Mouse (Mus musculus) testis, adult 2 months (tissue): ENCODE results near the gene Enpp6. TPM values are rescaled to one million over a fixed set of nuclear protein-coding genes. Genes with fewer than 3 reads are reported as not detected.

ENCODE experiments used
- H3K27ac ChIP-seq: fragments of 200-500 bp; 2 replicates; pipeline ENCODE4 v1.5.1; 2012; ENCODE audit warnings: low read depth, low read length; ENCODE audit not compliant: control insufficient read depth, insufficient read depth
- H3K27me3 ChIP-seq: fragments of 200-500 bp; 2 replicates; pipeline ENCODE4 v1.6.1; 2012; ENCODE audit warnings: mild to moderate bottlenecking, low read length, moderate library complexity; ENCODE audit not compliant: control insufficient read depth, insufficient read depth
- H3K36me3 ChIP-seq: fragments of 200-500 bp; 2 replicates; pipeline ENCODE4 v1.6.1; 2012; ENCODE audit warnings: mild to moderate bottlenecking, low read length; ENCODE audit not compliant: control insufficient read depth, insufficient read depth
- H3K4me1 ChIP-seq: fragments of 200-500 bp; 2 replicates; pipeline ENCODE4 v1.6.1; 2012; ENCODE audit warnings: low read length; ENCODE audit not compliant: control insufficient read depth, insufficient read depth
- H3K4me3 ChIP-seq: fragments of 200-500 bp; 2 replicates; pipeline ENCODE4 v1.5.1; 2012; ENCODE audit warnings: low read depth, mild to moderate bottlenecking, low read length, moderate library complexity, mixed read lengths; ENCODE audit not compliant: control insufficient read depth
- CTCF ChIP-seq: fragments of 200-500 bp; IDR thresholded peaks from 2 replicates; pipeline ENCODE4 v1.5.1; 2012; ENCODE audit warnings: low read depth, mild to moderate bottlenecking, inconsistent platforms, low read length, moderate library complexity; ENCODE audit not compliant: control insufficient read depth, insufficient read depth, insufficient replicate concordance
- POLR2A ChIP-seq: fragments of 200-500 bp; IDR thresholded peaks from 2 replicates; pipeline ENCODE4 v1.6.1; 2012; ENCODE audit warnings: low read depth, mild to moderate bottlenecking, inconsistent platforms, low read length, moderate library complexity; ENCODE audit not compliant: control insufficient read depth
- polyA plus RNA-seq: library from polyadenylated mRNA; depleted of rRNA; stranded (reverse); fragments of >200 nt; gene quantifications from 2 replicates; pipeline ENCODE4 v1.2.3, GENCODE M21; 2012

Enpp6 gene
- polyA plus RNA-seq, 1 experiment: 31.1 TPM

DNA sequence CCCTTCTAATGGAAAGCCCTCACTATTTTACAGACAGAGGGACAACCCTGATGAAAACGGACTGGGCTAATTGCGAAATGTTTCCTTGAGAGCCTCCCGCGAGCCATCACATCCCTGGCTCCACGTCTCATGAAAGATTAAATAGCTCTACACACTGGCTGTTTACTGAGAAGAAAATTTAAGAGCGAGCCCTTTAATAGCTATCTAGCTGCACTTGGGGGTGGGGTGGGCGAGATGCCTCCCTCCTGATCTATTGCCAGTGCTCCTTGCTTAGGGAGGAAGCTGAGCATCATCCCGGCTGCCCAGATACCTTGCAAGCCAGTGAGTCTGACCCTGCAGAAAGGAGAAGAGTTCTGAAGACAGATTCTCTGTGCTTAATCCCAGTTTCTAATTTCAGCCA lies 103.3 kb downstream of the Enpp6 start:
- no peak overlapping the region for H3K4me3 ChIP-seq
- no peaks in the 10 kb centered on the region for H3K27me3 ChIP-seq
- no peaks in the 10 kb centered on the region for H3K36me3 ChIP-seq
- H3K27ac ChIP-seq: no peak overlapping the region
- no peak for TF ChIP-seq POLR2A
- TF ChIP-seq CTCF: no peak
- no peaks in the 10 kb centered on the region for H3K4me1 ChIP-seq

DNA sequence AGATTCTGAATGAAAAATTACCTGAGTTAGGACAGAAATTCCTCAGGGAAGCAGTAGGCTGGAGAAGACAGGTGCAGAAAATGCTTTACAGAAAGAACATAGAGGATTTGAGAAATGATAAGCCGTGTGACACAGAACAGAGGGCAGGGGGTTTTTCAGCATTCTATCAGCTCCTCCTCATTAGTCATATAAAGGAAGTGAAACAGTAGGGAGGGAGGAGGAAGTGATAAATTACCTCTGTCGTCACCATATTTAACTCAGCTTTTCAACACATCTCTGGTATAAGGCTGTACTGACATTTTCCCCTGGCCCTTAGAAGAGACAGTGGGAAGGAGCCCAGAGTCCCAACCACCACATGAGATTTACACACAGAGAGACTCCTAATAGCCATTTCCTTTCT lies 118.9 kb downstream of the Enpp6 start:
- no peak for TF ChIP-seq CTCF
- TF ChIP-seq POLR2A: no peak
- H3K27ac ChIP-seq: no peak overlapping the region
- no peaks in the 10 kb centered on the region for H3K27me3 ChIP-seq
- H3K4me1 ChIP-seq: no peaks in the 10 kb centered on the region
- no peak overlapping the region for H3K4me3 ChIP-seq
- no peaks in the 10 kb centered on the region for H3K36me3 ChIP-seq

DNA sequence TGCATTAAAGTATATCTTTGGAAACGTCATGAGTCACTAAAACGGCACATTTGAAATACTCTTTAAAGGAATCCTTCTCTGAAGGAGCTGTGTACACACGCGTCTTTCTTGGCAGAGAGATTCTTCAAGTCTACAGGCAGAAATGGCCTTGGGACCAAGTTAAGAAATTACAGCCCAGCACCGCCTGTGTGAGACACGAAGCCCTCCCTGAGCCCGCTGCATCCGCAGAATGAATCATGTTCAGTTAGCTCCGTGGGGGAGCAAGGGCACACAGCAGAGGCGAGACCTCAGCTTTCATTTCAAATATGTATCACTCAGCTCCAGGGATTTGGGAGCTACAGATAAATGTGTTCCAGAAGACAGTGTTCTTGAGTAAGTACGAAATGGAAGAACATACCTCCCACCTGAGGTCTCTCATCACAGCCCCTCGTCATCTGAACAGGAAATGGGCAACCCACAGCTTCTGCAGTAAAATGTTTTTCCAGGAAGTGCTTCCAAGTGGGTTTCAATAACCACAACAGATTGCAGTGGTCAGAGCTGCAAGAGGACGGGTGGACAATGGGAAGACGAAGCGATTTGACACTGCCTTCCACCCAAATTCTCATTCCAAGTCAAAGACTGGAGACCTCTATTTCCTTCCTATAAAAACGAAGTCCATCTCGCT lies 127.6 kb downstream of the Enpp6 start:
- TF ChIP-seq POLR2A: no peak
- no peak for TF ChIP-seq CTCF
- peaks cover 4% of the 10 kb centered on the region; the same call in 1 of the 2 replicates for H3K4me1 ChIP-seq
- peak overlapping the region; percentile 15; the same call in 1 of the 2 replicates for H3K4me3 ChIP-seq
- H3K36me3 ChIP-seq: no peaks in the 10 kb centered on the region
- no peaks in the 10 kb centered on the region for H3K27me3 ChIP-seq
- no peak overlapping the region for H3K27ac ChIP-seq

DNA sequence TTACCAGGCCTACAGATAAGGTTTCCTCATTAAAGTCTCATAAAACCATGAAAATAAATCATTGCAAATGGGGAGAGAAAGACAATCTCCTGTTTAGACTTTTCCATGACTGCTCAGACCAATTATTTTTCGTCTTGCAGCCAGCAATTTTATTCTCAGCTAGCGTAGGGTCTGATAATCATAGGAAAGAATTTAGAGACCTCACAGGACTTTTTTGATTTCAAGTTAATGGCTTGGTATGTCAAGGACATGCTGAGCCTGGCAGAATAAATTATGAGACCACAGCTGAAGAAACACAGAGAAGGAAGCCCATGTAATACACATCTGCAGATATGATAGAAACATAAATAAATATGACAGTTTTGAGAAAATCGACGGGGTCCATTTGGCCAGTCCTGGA lies 130.6 kb downstream of the Enpp6 start:
- Histone ChIP-seq H3K36me3 (no peaks in the 10 kb centered on the region), H3K27me3 (no peaks in the 10 kb centered on the region), H3K4me3 (no peak overlapping the region), H3K27ac (no peak overlapping the region), H3K4me1 (peaks cover 4% of the 10 kb centered on the region; the same call in 1 of the 2 replicates)
- TF ChIP-seq POLR2A (no peak), CTCF (no peak)

DNA sequence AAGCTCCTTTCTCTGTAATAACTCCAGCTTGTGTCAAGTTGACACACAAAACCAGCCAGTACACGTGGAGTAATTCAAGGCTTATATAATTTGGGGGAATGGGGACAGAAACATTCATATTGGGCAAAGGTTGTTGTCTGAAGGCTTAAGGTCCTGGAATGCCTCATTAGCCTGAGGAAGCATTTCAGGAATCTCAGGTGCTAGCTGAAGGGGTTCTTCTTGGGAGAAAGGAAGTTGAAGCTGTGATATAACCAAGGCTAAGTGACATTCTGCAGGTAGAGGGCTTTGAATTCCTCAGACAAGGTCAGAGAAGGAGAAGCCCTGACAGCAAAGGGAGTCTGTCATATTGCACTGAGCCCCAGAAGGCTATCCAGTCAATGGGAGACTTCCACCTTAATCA lies 133.2 kb downstream of the Enpp6 start:
- no peaks in the 10 kb centered on the region for H3K36me3 ChIP-seq
- TF ChIP-seq CTCF (no peak), POLR2A (no peak)
- no peak overlapping the region for H3K4me3 ChIP-seq
- H3K27ac ChIP-seq: no peak overlapping the region
- no peaks in the 10 kb centered on the region for H3K27me3 ChIP-seq
- 0 out of 2 replicates have a peak, but pooled peaks cover under 1% of the 10 kb centered on the region for H3K4me1 ChIP-seq

DNA sequence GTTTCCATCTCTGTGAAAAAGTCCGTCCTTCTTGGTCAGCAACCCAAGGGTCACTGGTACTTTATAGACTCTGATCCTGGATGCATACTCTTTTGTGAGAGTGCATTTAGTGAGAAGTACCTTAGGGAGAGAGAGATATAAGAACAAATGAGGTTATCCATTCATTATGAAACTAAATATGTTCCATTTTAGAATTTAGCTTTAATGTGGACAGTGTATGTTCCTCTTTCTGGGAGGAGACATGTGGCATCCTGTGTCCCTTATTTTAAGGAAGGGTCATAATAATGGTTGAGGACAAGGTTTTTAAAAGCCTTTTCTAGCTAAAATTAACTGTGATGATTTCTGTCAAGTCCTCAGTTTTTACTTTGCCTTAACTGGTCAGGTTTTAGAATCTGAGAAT lies 142.2 kb downstream of the Enpp6 start:
- no peak overlapping the region for H3K27ac ChIP-seq
- no peak overlapping the region for H3K4me3 ChIP-seq
- no peaks in the 10 kb centered on the region for H3K4me1 ChIP-seq
- no peaks in the 10 kb centered on the region for H3K27me3 ChIP-seq
- TF ChIP-seq POLR2A (no peak), CTCF (no peak)
- no peaks in the 10 kb centered on the region for H3K36me3 ChIP-seq

DNA sequence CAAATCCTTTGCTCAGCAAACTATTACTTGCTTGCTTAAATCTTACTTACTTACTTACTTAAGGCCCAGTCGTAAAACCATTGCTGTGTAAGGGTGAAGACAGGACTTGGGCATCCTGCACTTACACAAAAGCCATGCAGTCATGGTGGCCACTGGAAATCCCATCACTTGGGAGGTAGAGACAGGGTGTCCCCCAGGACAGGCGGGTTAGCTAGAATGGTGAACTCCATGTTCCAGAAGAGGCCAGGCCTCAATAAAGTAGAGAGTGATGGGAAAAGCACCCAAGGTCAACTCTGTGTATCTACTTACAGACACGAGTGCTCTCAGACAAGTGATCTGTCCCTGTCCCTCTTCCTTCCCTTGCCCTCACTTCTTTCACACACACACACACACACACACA lies 146.7 kb downstream of the Enpp6 start:
- Histone ChIP-seq H3K36me3 (no peaks in the 10 kb centered on the region), H3K4me3 (no peak overlapping the region), H3K27me3 (no peaks in the 10 kb centered on the region), H3K4me1 (peaks cover 7% of the 10 kb centered on the region), H3K27ac (no peak overlapping the region)
- TF ChIP-seq POLR2A: no peak
- TF ChIP-seq CTCF: no peak

DNA sequence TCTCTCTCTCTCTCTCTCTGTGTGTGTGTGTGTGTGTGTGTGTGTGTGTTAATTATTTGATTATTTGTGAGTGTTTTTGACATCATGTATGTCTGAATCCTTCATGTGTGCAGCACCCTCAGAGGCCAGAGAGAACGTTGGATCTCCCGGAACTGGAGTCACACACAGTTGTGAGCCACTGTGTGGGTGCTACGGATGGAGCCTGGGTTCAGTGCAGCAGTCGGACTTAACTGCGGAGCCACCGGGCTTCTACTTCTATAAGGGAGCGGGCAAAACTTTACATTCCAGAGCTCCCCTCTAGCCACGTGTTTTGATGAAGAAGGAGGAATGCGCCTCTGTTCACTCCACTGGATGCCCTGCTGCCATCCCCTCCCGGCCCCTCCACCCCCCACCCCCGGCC lies 148.0 kb downstream of the Enpp6 start:
- H3K4me3 ChIP-seq: no peak overlapping the region
- H3K36me3 ChIP-seq: no peaks in the 10 kb centered on the region
- peaks cover 7% of the 10 kb centered on the region for H3K4me1 ChIP-seq
- no peak overlapping the region for H3K27ac ChIP-seq
- TF ChIP-seq CTCF (no peak), POLR2A (no peak)
- H3K27me3 ChIP-seq: no peaks in the 10 kb centered on the region
